Mouse (Mus musculus) embryonic facial prominence, embryonic 11.5 days (tissue): ENCODE measurements at regions not wholly inside any gene's neighbourhood (a gene's known extent, or its start where the extent isn't known, plus 50 kb on each side); places are given as distances from the start of the nearest gene placed in this dataset.

Experiments
- ATAC-seq: fragments of 200-750 bp; cut with Nextera tagmentation; replicated peaks from 2 replicates; pipeline ENCODE4 v1.8.0; 2017; ENCODE audit warnings: low read depth; ENCODE audit not compliant: insufficient number of reproducible peaks, low FRiP score, low TSS enrichment
- DNase-seq: peaks from one replicate; pipeline ENCODE4 v3.0.0-alpha.2; 2015; ENCODE audit warnings: low spot score
- H3K27ac ChIP-seq: fragments of 300-500 bp; sonication (generic); replicated peaks from 2 replicates; pipeline ENCODE4 v1.5.1; 2014; ENCODE audit warnings: mild to moderate bottlenecking, low read depth, low read length, control low read depth
- H3K27me3 ChIP-seq: fragments of 300-500 bp; sonication (generic); 2 replicates; pipeline ENCODE4 v1.6.1; 2014; ENCODE audit warnings: mild to moderate bottlenecking, low read length, moderate library complexity, mixed read lengths; ENCODE audit not compliant: control insufficient read depth, insufficient read depth
- H3K36me3 ChIP-seq: fragments of 300-500 bp; sonication (generic); replicated peaks from 2 replicates; pipeline ENCODE4 v1.6.1; 2014; ENCODE audit warnings: low read depth, mild to moderate bottlenecking, low read length, moderate library complexity, mixed read lengths; ENCODE audit not compliant: control insufficient read depth, insufficient read depth
- H3K4me1 ChIP-seq: fragments of 300-500 bp; sonication (generic); 2 replicates; pipeline ENCODE4 v1.6.1; 2014; ENCODE audit warnings: low read length, mixed read lengths; ENCODE audit not compliant: control insufficient read depth, insufficient read depth
- H3K4me2 ChIP-seq: fragments of 300-500 bp; sonication (generic); 2 replicates; pipeline ENCODE4 v1.6.1; 2014; ENCODE audit warnings: low read depth, mild to moderate bottlenecking, control low read depth, low read length, moderate library complexity
- H3K4me3 ChIP-seq: fragments of 300-500 bp; sonication (generic); 2 replicates; pipeline ENCODE4 v1.5.1; 2014; ENCODE audit warnings: low read depth, low read length, control low read depth
- H3K9ac ChIP-seq: fragments of 300-500 bp; sonication (generic); replicated peaks from 2 replicates; pipeline ENCODE4 v1.6.1; 2014; ENCODE audit warnings: mild to moderate bottlenecking, control low read depth, low read length
- H3K9me3 ChIP-seq: fragments of 300-500 bp; sonication (generic); replicated peaks from 2 replicates; pipeline ENCODE4 v1.6.1; 2016; ENCODE audit warnings: mild to moderate bottlenecking, low read length, inconsistent platforms, mixed read lengths; ENCODE audit not compliant: control insufficient read depth
- WGBS: fragments of 180-500 bp; shearing (Covaris S2); extraction: QIAGEN DNeasy Blood & Tissue Kit; methylation state at CpG from one replicate; pipeline ENCODE4 v1.1.7; 2014; 5-methylcytosine and 5-hydroxymethylcytosine counted together

DNA sequence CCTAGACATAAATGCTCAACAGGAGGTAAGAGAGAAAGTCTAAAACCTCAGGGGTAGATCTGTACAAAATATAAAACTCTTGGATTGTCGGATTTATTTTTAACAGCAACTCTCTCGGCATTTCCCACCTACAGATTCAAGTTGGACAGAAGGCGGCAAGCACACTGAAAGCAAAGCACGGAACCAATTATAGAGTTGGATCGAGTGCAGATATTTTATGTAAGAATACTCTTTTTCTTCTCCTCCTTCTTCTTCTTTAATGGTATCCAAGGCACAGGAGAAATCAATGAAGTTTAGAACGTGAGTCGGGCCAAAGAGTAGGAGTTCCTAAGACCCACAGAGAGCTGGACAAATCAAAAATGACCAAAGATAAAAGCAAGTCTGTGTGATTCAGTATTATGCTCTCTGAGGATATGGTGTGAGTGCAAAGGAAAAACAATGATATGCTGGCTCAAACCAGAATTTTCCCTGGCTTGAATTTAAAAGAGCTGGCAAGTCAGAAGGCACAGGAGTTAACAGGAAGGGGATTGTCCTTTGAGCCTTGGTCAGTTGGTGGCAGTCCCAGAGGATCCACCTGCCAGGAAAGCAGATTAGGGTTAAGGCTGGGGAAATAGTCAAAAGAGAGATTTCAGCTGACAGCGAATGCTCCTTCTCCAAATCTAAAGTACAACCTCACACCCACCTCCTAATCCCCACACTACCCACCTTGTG, 165.7 kb upstream of the 4933402D24Rik start:
- H3K27ac ChIP-seq: no peak overlapping the region
- H3K4me3 ChIP-seq: no peak overlapping the region
- no peaks in the 10 kb centered on the region for H3K4me1 ChIP-seq
- no peaks in the 10 kb centered on the region for H3K27me3 ChIP-seq
- H3K4me2 ChIP-seq: no peak overlapping the region
- ATAC-seq (no peak), DNase-seq (no peak)
- no peaks in the 10 kb centered on the region for H3K9me3 ChIP-seq
- H3K9ac ChIP-seq: no peak overlapping the region
- WGBS: 94% methylated on average over 8 of the region's 8 CpGs
- no peaks in the 10 kb centered on the region for H3K36me3 ChIP-seq

DNA sequence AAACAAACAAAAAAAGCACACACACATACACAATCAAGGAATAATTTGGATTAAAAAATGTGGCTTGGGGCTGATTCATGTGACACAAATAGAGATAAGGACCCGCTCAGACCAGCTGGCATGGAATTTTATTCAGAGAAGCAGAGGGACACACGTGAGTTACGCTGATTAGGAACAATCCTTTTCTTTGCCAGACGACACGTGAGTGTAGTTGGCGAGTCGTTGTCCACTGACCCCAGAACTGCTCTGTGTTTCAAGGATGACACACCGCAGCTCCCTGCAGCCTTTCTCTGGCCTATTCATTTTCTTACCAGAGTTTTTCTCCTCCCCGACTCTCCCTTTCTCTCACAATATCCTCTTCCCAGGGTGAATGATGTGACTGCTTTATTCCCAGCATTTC, 163.4 kb upstream of the 4933402D24Rik start:
- WGBS: 72% methylated on average over 9 of the region's 9 CpGs
- no peaks in the 10 kb centered on the region for H3K27me3 ChIP-seq
- H3K36me3 ChIP-seq: no peaks in the 10 kb centered on the region
- no peaks in the 10 kb centered on the region for H3K9me3 ChIP-seq
- ATAC-seq: no peak
- no peak for DNase-seq
- H3K9ac ChIP-seq: no peak overlapping the region
- no peak overlapping the region for H3K27ac ChIP-seq
- no peak overlapping the region for H3K4me3 ChIP-seq
- no peak overlapping the region for H3K4me2 ChIP-seq
- H3K4me1 ChIP-seq: no peaks in the 10 kb centered on the region

DNA sequence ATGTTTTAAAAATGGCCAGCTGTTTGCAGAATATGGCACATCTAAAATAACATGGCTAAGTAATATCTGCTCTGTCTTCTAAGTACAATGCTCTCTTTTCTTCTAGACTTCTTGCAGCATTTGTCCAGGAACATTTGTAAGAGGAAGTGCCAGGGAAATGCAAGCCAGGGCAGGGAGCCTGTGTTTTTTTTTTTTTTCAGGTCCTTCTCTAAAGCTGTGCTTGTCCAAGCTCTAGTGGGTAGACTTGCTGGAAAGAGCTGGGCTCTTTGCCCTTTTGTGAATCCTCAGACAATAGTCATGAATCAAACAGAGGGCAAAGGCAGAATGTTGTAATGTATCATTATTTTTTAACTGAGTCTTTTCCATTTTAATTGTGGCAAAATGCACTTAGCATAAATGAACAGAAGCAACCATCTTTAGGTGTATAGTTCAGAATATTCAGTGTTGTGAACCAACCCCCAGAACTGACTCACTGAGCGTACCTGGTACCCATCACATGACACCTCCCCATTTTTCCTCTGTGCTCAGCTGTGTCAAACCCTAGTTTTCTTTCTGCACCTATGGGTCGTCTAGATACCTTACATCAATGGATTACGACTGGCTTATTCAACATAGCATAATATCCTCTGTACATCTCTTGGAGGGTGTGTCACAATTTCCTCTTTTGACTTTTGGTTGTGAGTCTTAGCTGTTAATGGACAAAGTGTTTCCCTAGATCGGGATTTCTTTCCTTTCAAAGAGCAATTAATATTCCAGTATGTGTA, 160.5 kb upstream of the 4933402D24Rik start:
- Histone ChIP-seq H3K9me3 (no peaks in the 10 kb centered on the region), H3K27ac (no peak overlapping the region), H3K36me3 (no peaks in the 10 kb centered on the region), H3K4me1 (no peaks in the 10 kb centered on the region), H3K4me2 (no peak overlapping the region), H3K4me3 (no peak overlapping the region), H3K27me3 (no peaks in the 10 kb centered on the region), H3K9ac (no peak overlapping the region)
- DNase-seq: no peak
- 82% methylated on average over 4 of the region's 4 CpGs for WGBS
- ATAC-seq: no peak

DNA sequence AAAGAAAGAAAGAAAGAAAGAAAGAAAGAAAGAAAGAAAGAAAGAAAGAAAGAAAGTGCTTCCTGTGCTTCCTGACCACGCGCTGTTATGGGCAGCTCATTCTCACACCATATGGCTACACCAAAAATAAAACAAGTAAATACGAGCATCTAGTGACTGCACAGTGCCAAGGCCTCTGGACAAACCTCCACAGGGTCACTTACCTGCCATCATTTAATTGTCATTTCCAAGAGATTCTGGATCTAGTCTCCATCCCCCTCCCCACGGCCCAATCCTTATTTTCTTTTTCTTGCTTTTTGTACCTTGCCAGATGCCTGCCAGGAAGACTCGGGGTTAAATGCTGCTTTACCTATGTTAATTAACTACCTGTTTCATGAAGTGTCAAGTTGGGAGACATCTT, 159.8 kb upstream of the 4933402D24Rik start:
- no peaks in the 10 kb centered on the region for H3K27me3 ChIP-seq
- no peak for DNase-seq
- H3K27ac ChIP-seq: no peak overlapping the region
- no peak overlapping the region for H3K9ac ChIP-seq
- no peaks in the 10 kb centered on the region for H3K9me3 ChIP-seq
- WGBS: 76% methylated on average over 5 of the region's 5 CpGs
- no peak overlapping the region for H3K4me3 ChIP-seq
- no peak overlapping the region for H3K4me2 ChIP-seq
- H3K36me3 ChIP-seq: no peaks in the 10 kb centered on the region
- no peaks in the 10 kb centered on the region for H3K4me1 ChIP-seq
- ATAC-seq: no peak

DNA sequence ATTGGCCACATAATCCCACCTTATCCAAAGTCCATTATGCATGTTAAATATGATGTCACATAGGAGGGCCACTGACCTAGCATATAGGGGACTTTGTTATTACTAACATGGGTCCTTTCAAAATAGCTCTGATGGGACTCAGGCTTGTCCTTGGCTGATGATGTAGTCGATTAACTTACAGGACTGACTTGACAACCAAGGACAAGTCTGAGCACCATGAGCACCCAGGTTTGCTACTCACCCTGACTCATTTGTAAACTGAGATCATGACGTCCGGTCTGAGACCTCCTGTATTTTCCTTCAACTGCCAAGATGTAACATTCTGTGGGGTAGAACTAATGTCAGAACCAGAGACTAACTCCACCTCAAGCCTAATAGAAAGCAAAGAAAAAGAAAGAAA, 159.3 kb upstream of the 4933402D24Rik start:
- no peak for ATAC-seq
- H3K36me3 ChIP-seq: no peaks in the 10 kb centered on the region
- no peaks in the 10 kb centered on the region for H3K27me3 ChIP-seq
- H3K9ac ChIP-seq: no peak overlapping the region
- no peak overlapping the region for H3K4me2 ChIP-seq
- no peak overlapping the region for H3K4me3 ChIP-seq
- H3K4me1 ChIP-seq: no peaks in the 10 kb centered on the region
- 82% methylated on average over 3 of the region's 3 CpGs for WGBS
- DNase-seq: no peak
- H3K27ac ChIP-seq: no peak overlapping the region
- H3K9me3 ChIP-seq: no peaks in the 10 kb centered on the region

DNA sequence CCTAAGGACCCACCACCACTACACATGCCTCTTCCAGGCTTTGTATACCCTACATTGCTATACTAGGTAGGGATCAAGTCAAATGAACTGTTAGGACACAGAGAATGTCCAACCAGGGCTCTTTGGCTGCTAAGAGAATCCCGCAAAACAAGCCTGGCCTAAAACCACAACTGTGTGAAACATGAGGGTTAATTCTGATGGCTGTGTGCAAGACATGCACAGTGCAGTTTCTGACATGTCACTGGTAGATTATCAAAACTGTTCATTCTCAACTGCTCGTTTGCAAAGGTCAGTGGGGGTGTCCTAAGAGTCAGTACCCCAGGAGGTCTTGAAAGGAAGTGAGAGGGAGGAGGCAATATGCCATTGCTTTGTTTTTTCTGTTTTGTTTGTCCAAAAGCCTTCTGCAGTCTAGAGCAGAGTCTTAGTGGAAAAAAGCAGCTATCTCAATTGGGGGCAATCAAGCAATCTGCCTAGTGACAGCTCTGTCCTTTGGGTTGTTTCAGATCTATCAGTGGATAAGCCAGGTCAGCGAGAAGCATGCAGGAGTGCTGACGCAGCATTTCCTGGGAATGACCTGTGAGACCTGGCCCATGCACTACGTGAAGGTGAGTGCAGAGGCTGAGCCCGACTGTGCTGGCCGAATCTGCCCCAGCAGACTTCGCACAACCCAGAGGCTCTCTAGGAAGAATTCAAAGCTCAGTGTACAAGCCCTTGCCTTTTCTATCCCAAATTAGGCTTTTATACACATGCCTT, 151.3 kb upstream of the 4933402D24Rik start:
- no peak overlapping the region for H3K4me2 ChIP-seq
- 53% methylated on average over 8 of the region's 8 CpGs for WGBS
- H3K4me3 ChIP-seq: no peak overlapping the region
- no peak for ATAC-seq
- no peak overlapping the region for H3K9ac ChIP-seq
- H3K9me3 ChIP-seq: no peaks in the 10 kb centered on the region
- H3K36me3 ChIP-seq: no peaks in the 10 kb centered on the region
- no peaks in the 10 kb centered on the region for H3K4me1 ChIP-seq
- H3K27ac ChIP-seq: no peak overlapping the region
- no peak for DNase-seq
- no peaks in the 10 kb centered on the region for H3K27me3 ChIP-seq

DNA sequence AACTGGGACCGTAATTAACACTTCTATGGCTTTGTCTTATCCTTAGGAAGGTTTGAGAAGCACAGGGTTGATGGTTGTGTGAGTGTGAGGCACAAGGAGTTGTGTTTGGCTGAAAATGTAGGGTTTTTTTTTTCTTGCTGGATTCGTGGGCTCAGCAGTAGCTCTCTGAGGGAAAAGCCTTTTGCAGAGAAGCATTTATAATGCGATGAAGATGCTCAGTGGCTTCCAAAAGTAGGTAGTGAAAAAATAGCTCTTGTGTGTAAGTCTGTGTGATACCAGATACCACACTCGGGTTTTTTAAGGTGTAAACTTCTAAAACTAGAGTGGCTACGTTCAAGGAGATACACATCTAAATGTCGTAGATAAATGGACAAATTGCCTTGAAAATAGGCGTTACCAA, 149.1 kb upstream of the 4933402D24Rik start:
- no peaks in the 10 kb centered on the region for H3K27me3 ChIP-seq
- no peak overlapping the region for H3K9ac ChIP-seq

More for the DNA sequence above, 149.1 kb upstream of the 4933402D24Rik start:
- H3K9me3 ChIP-seq: no peaks in the 10 kb centered on the region
- WGBS: 68% methylated on average over 7 of the region's 7 CpGs
- no peak overlapping the region for H3K4me2 ChIP-seq
- no peak overlapping the region for H3K4me3 ChIP-seq
- H3K4me1 ChIP-seq: no peaks in the 10 kb centered on the region
- H3K36me3 ChIP-seq: no peaks in the 10 kb centered on the region
- ATAC-seq: no peak
- H3K27ac ChIP-seq: no peak overlapping the region
- DNase-seq: no peak
